Mouse (Mus musculus) hindlimb bud, embryonic 11.5 days (tissue): ENCODE data around the gene Cops7a.

Experiments used
- DNase-seq: peaks from one replicate; pipeline ENCODE4 v3.0.0-alpha.2; 2012; ENCODE audit warnings: low read depth, low spot score; ENCODE audit errors: extremely low spot score

The Cops7a gene

GRCm38 (mm10) chr6:124919695-124920317 is 45.5 kb downstream of the Cops7a start, which contains the start of gene Ptms:
Ptms (minus strand) TSS chr6:124920103.
- DNase-seq, result peak; percentile 96

GRCm38 (mm10) chr6:124918890-124919627 is 46.3 kb downstream of the Cops7a start:
- DNase-seq, result no peak

- no peak for DNase-seq
These were observed 47.0 kb downstream of the Cops7a start for GRCm38 (mm10) chr6:124918331-124918690.

GRCm38 (mm10) chr6:124917518-124918330 is 47.6 kb downstream of the Cops7a start:
- DNase-seq, result no peak

GRCm38 (mm10) chr6:124916695-124917517 is 48.4 kb downstream of the Cops7a start:
- no peak for DNase-seq

- no peak for DNase-seq
These were observed 49.2 kb downstream of the Cops7a start for GRCm38 (mm10) chr6:124915942-124916694.

- no peak for DNase-seq
These were observed 50.0 kb downstream of the Cops7a start for GRCm38 (mm10) chr6:124915160-124915941.

GRCm38 (mm10) chr6:124914511-124914910 is 50.8 kb downstream of the Cops7a start:
- DNase-seq, result no peak

GRCm38 (mm10) chr6:124913721-124914285 is 51.5 kb downstream of the Cops7a start:
- DNase-seq, result no peak

GRCm38 (mm10) chr6:124913214-124913613 is 52.1 kb downstream of the Cops7a start:
- DNase-seq, result no peak

- DNase-seq, result no peak
These were observed 53.7 kb downstream of the Cops7a start, which contains the start of gene Lag3 for GRCm38 (mm10) chr6:124911533-124912218. Lag3 (minus strand) TSS chr6:124911705.

GRCm38 (mm10) chr6:124910032-124910431 is 55.3 kb downstream of the Cops7a start:
- DNase-seq, result no peak
